Mouse (Mus musculus): Measurements from ENCODE around the gene Gm17571. TPM values are rescaled to one million over a fixed set of nuclear protein-coding genes. Genes with fewer than 3 reads are reported as not detected.

The Gm17571 gene
- total and polyA plus RNA-seq, 3 experiments = not detected

DNA sequence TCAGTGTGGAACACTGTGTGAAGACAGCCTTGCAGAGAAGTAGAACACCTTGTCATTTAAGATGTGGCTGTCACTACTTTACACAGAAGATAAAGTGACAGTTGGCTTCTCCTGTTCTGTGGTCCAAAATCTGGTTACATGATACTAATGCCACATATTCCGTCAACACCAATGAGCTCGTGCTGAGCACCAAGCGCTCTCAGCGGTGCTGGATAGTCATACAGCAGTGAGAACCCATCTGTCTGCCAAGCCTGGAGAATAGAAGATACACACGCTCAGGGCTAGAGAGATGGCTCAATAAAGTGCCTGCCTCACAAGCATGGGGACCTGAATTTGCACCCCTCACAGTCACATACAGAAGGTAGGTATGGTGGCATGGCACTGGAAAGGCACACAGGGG lies 28.4 kb upstream of the Gm17571 start:
- no peak for DNase-seq (ENCODE audit: low read depth, low spot score)
- no peak for TF ChIP-seq CHD1 (IDR thresholded peaks at IDR 0.05; ENCODE audit: low read depth, low read length)
- no peak for TF ChIP-seq KAT2A (conservative IDR thresholded peaks at IDR 0.05; ENCODE audit: low read depth, low read length)
- no peak for TF ChIP-seq POLR2A (IDR thresholded peaks at IDR 0.05; ENCODE audit: control insufficient read depth in 1 of 2, insufficient read depth in 1 of 2, low read depth in 1 of 2, low read length in 2 of 2, poor library complexity in 1 of 2)
- TF ChIP-seq RCOR1 (IDR thresholded peaks at IDR 0.05; ENCODE audit: low read depth, low read length) = no peak
- H3K36me3 ChIP-seq (ENCODE audit: control insufficient read depth in 1 of 2, insufficient read depth in 2 of 2, low read length in 2 of 2) = no peaks in the 10 kb centered on the region
- no peak overlapping the region for H3K9ac ChIP-seq (ENCODE audit: control insufficient read depth, low read depth, low read length, poor library complexity, severe bottlenecking)
- H3K27me3 ChIP-seq (ENCODE audit: control insufficient read depth in 1 of 2, insufficient read depth in 2 of 2, low read length in 2 of 2) = no peaks in the 10 kb centered on the region
- H3K4me3 ChIP-seq (ENCODE audit: control insufficient read depth in 1 of 2, insufficient read depth in 1 of 2, low read depth in 2 of 2, low read length in 2 of 2) = no peak overlapping the region
- H3K9me3 ChIP-seq (replicated peaks; ENCODE audit: insufficient read depth, low read length) = no peaks in the 10 kb centered on the region
- H3K27ac ChIP-seq (ENCODE audit: control insufficient read depth, low read depth, low read length) = no peak overlapping the region
- no peaks in the 10 kb centered on the region for H3K4me1 ChIP-seq (ENCODE audit: control insufficient read depth in 1 of 2, insufficient read depth in 2 of 2, low read length in 2 of 2)
- H3K79me2 ChIP-seq (ENCODE audit: control insufficient read depth, insufficient read depth, low read length, poor library complexity) = no peaks in the 10 kb centered on the region

DNA sequence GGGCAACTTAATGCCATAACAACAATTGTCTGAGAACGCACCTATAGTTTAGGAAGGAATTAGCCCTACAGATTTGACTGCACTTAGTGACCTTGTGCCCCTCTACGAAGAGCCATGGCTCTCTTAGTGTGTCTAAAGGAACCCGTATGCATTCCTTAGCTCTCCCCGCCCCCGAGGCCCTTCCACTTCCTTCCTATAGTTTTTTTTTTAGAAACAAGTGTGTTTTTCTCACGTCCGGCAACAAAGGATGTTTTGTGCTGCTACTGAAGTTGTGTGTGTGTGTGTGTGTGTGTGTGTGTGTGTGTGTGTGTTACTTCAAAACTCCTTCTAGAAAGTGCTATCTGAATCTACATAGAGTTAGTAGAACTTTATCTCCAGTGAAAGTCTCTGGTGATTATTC lies 23.5 kb upstream of the Gm17571 start:
- Histone ChIP-seq H3K27ac (ENCODE audit: control insufficient read depth, low read depth, low read length) (no peak overlapping the region), H3K9ac (ENCODE audit: control insufficient read depth, low read depth, low read length, poor library complexity, severe bottlenecking) (no peak overlapping the region), H3K9me3 (replicated peaks; ENCODE audit: insufficient read depth, low read length) (no peaks in the 10 kb centered on the region), H3K27me3 (ENCODE audit: control insufficient read depth in 1 of 2, insufficient read depth in 2 of 2, low read length in 2 of 2) (no peaks in the 10 kb centered on the region), H3K4me3 (ENCODE audit: control insufficient read depth in 1 of 2, insufficient read depth in 1 of 2, low read depth in 2 of 2, low read length in 2 of 2) (no peak overlapping the region), H3K4me1 (ENCODE audit: control insufficient read depth in 1 of 2, insufficient read depth in 2 of 2, low read length in 2 of 2) (no peaks in the 10 kb centered on the region), H3K79me2 (ENCODE audit: control insufficient read depth, insufficient read depth, low read length, poor library complexity) (no peaks in the 10 kb centered on the region), H3K36me3 (ENCODE audit: control insufficient read depth in 1 of 2, insufficient read depth in 2 of 2, low read length in 2 of 2) (no peaks in the 10 kb centered on the region)
- no peak for DNase-seq (ENCODE audit: low read depth, low spot score)
- TF ChIP-seq E2F4 (IDR thresholded peaks at IDR 0.05; ENCODE audit: borderline replicate concordance, low read depth, low read length) = no peak
- no peak for TF ChIP-seq GABPA (IDR thresholded peaks at IDR 0.05; ENCODE audit: low read depth, low read length)
- no peak for TF ChIP-seq TAL1 (IDR thresholded peaks at IDR 0.05; ENCODE audit: low read length)
- no peak for TF ChIP-seq ZKSCAN1 (IDR thresholded peaks at IDR 0.05; ENCODE audit: low read depth, low read length)
- TF ChIP-seq EP300 (IDR thresholded peaks at IDR 0.05; ENCODE audit: low read depth in 1 of 2, low read length in 2 of 2) = no peak
- TF ChIP-seq MXI1 (IDR thresholded peaks at IDR 0.05; ENCODE audit: low read depth, low read length) = no peak
- TF ChIP-seq USF2 (IDR thresholded peaks at IDR 0.05; ENCODE audit: borderline replicate concordance in 1 of 2, insufficient read depth in 1 of 2, low read depth in 1 of 2, low read length in 2 of 2) = no peak
- no peak for TF ChIP-seq USF1 (IDR thresholded peaks at IDR 0.05; ENCODE audit: low read depth, low read length)
- TF ChIP-seq HCFC1 (IDR thresholded peaks at IDR 0.05; ENCODE audit: low read depth, low read length) = no peak
- TF ChIP-seq MAX (IDR thresholded peaks at IDR 0.05; ENCODE audit: low read length) = no peak
- no peak for TF ChIP-seq CHD2 (IDR thresholded peaks at IDR 0.05; ENCODE audit: low read length)
- TF ChIP-seq CTCF (IDR thresholded peaks at IDR 0.05 in 2 of 3, conservative IDR thresholded peaks at IDR 0.05 in 1 of 3; ENCODE audit: control insufficient read depth in 1 of 3, insufficient read depth in 1 of 3, low read depth in 2 of 3, low read length in 3 of 3, poor library complexity in 1 of 3, severe bottlenecking in 1 of 3) = no peak
- no peak for TF ChIP-seq KAT2A (conservative IDR thresholded peaks at IDR 0.05; ENCODE audit: low read depth, low read length)
- TF ChIP-seq BHLHE40 (IDR thresholded peaks at IDR 0.05; ENCODE audit: borderline replicate concordance, low read depth, low read length) = no peak
- TF ChIP-seq ZMIZ1 (IDR thresholded peaks at IDR 0.05; ENCODE audit: low read depth, low read length) = no peak
- TF ChIP-seq ZNF384 (IDR thresholded peaks at IDR 0.05; ENCODE audit: low read depth, low read length) = no peak
- TF ChIP-seq GATA1 (IDR thresholded peaks at IDR 0.05; ENCODE audit: low read depth, low read length) = no peak
- no peak for TF ChIP-seq POLR2AphosphoS2 (IDR thresholded peaks at IDR 0.05; ENCODE audit: low read length)
- no peak for TF ChIP-seq ELF1 (IDR thresholded peaks at IDR 0.05; ENCODE audit: low read depth, low read length)
- no peak for TF ChIP-seq MAZ (IDR thresholded peaks at IDR 0.05; ENCODE audit: low read depth, low read length)

Measured in MEL (cell line).